Mouse (Mus musculus): ENCODE measurements at regions not wholly inside any gene's neighbourhood (a gene's known extent, or its start where the extent isn't known, plus 50 kb on each side); places are given as distances from the start of the nearest gene placed in this dataset.

DNA sequence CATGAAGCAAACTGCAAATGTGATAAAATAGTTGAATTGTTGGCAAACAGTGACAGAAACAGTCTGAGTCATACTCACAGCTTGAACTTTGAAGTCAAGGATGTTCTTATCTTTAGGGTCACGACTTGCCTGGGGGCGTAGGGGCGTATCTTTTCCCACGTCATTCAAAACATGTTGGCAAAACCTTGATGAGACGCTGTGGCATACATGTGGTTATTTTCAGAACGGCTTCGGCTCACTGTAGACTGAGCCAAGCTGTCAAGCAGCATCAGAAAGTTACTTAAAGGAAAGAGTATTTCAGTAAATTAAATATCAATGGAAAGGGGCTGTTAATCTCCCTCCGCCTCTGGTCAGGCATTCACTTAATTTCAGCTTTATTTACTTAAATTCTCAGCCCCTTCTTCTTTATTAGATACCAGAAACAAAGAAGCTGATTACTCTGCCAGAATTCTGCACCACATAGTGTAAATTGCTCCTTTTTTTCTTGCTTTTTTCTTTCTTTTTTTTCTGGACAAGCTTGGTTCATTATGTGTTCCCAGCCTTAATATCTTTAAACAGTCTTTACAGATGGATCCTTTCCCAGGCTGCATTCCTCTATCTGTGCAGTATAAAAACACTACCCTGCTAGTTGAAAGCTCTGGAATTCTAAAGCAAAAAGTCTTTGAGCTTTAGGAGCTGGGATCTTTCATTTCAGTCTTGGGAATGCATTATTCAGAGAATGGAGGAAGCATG lies 302.9 kb upstream of the Epha3 start:
- DNase-seq (ENCODE audit: low spot score in 2 of 2), result peak; percentile 6

DNA sequence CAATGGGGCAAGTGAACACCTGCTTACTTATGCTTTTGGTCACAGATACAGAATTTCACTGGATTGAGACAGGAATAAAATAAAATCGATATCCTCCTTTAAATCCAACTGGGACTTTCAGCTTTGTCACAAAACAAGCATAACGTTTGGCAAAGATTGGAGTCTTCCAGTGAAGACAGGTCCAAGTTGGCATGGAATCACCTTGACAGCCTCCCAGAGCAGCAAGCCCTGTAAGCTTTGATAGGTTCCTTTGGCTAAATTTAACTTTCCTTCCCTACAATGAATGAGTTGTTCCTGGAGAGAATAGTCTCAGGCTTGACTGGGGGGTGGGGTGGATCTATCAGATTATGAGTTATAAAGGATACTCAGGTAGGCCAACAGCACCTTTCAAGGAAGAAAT lies 302.1 kb upstream of the Epha3 start:
- no peak for DNase-seq (ENCODE audit: low spot score in 2 of 2)

DNA sequence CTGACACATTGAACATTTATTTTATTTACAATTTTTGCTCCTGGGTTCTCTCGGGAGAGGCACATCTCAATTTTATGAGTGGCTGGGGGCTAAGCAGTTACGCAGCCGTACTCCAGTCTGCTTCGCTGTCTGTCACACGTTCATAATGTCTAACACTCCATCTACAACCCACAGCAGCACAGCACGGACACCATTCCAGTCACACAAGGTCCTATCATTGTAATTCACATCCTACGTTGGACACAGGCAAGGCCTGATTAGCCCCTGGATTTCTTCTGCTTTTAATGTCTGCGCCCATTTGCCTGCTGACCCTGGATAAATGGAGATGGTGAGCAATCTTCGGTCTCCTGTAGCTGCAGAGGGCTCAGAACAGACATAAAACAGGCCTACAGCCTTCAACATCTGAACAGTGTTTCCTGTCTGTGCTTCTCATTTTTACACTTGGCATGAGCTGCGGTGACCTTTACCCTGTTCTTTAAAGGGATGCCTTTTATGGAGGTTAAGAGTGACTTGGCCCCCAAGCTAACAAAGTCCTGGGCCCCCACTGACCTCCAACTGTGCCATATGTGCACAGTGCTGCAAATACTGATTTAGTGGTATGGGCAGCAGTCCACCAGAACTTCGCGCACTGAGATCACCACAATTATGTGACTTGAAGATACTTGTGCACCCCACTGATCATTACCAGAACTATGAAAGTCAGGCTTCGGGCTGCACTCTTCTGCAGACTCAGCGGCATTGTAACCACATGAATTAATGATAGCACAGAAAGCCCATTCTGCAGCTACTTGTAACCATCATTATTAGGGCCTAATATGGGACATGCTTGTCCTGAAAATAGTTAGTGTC lies 281.9 kb upstream of the Epha3 start:
- DNase-seq (ENCODE audit: low spot score in 2 of 2), result no peak

All from right cerebral cortex, adult 2 months (tissue).